Mouse (Mus musculus) MEL (cell line): Measurements from ENCODE around the gene Usp29. TPM values are rescaled to one million over a fixed set of nuclear protein-coding genes. Genes with fewer than 3 reads are reported as not detected.

Source experiments
- DNase-seq: peaks from one replicate; pipeline ENCODE4 v3.0.0; 2011; ENCODE audit warnings: low read depth, low spot score
- H3K27ac ChIP-seq: 2 replicates; pipeline ENCODE4 v1.5.1; 2012; ENCODE audit warnings: low read depth, mild to moderate bottlenecking, control low read depth, low read length, moderate library complexity; ENCODE audit not compliant: control insufficient read depth
- H3K27me3 ChIP-seq, 2 experiments: fragments of 150-350 bp in 1 of 2; sonication (generic) in 1 of 2; 2 replicates each; pipeline ENCODE4 v1.6.1; 2012; ENCODE audit warnings: low read length in 2 of 2, mild to moderate bottlenecking in 2 of 2, improper control_type of control experiment in 1 of 2, moderate library complexity in 1 of 2; ENCODE audit not compliant: insufficient read depth in 2 of 2, control insufficient read depth in 1 of 2
- H3K36me3 ChIP-seq, 2 experiments: 2 replicates each; pipeline ENCODE4 v1.6.1; 2012 to 2014; ENCODE audit warnings: low read length in 2 of 2, improper control_type of control experiment in 1 of 2, inconsistent platforms in 1 of 2, mild to moderate bottlenecking in 1 of 2; ENCODE audit not compliant: insufficient read depth in 2 of 2, control insufficient read depth in 1 of 2
- H3K4me1 ChIP-seq, 2 experiments: fragments of 150-350 bp in 1 of 2; sonication (generic) in 1 of 2; 2 replicates each; pipeline ENCODE4 v1.6.1; 2012; ENCODE audit warnings: low read length in 2 of 2, improper control_type of control experiment in 1 of 2, mild to moderate bottlenecking in 1 of 2; ENCODE audit not compliant: insufficient read depth in 2 of 2, control insufficient read depth in 1 of 2
- H3K4me3 ChIP-seq, 2 experiments: fragments of 150-350 bp in 1 of 2; sonication (generic) in 1 of 2; 2 replicates each; pipeline ENCODE4 v1.5.1; 2012; ENCODE audit warnings: low read depth in 2 of 2, low read length in 2 of 2, mild to moderate bottlenecking in 2 of 2, moderate library complexity in 2 of 2, control low read depth in 1 of 2, improper control_type of control experiment in 1 of 2; ENCODE audit not compliant: control insufficient read depth in 1 of 2, insufficient read depth in 1 of 2
- H3K79me2 ChIP-seq: 2 replicates; pipeline ENCODE4 v1.6.1; 2012; ENCODE audit warnings: mild to moderate bottlenecking, low read length, moderate library complexity; ENCODE audit not compliant: control insufficient read depth, poor library complexity, insufficient read depth
- H3K9ac ChIP-seq: 2 replicates; pipeline ENCODE4 v1.6.1; 2012; ENCODE audit warnings: low read depth, mild to moderate bottlenecking, control low read depth, low read length, moderate library complexity; ENCODE audit not compliant: control insufficient read depth, poor library complexity, severe bottlenecking
- H3K9me3 ChIP-seq: fragments of 150-350 bp; sonication (generic); replicated peaks from 2 replicates; pipeline ENCODE4 v1.6.1; 2012; ENCODE audit warnings: mild to moderate bottlenecking, low read length, improper control_type of control experiment, moderate library complexity; ENCODE audit not compliant: insufficient read depth
- BHLHE40 ChIP-seq: IDR thresholded peaks from 2 replicates; pipeline ENCODE4 v1.6.1; 2012; ENCODE audit warnings: low read depth, mild to moderate bottlenecking, inconsistent platforms, low read length, improper control_type of control experiment, borderline replicate concordance
- CHD1 ChIP-seq: IDR thresholded peaks from 2 replicates; pipeline ENCODE4 v1.6.1; 2012; ENCODE audit warnings: low read depth, mild to moderate bottlenecking, inconsistent platforms, low read length, improper control_type of control experiment
- CHD2 ChIP-seq: IDR thresholded peaks from 2 replicates; pipeline ENCODE4 v1.6.1; 2011; ENCODE audit warnings: low read length, improper control_type of control experiment
- EP300 ChIP-seq, 2 experiments: IDR thresholded peaks; 2 replicates each; pipeline ENCODE4 v1.6.1; 2011; ENCODE audit warnings: improper control_type of control experiment in 2 of 2, low read length in 2 of 2, low read depth in 1 of 2, mild to moderate bottlenecking in 1 of 2
- ETS1 ChIP-seq: IDR thresholded peaks from 2 replicates; pipeline ENCODE4 v1.6.1; 2012; ENCODE audit warnings: low read depth, mild to moderate bottlenecking, inconsistent platforms, low read length, improper control_type of control experiment, moderate library complexity
- GABPA ChIP-seq: IDR thresholded peaks from 2 replicates; pipeline ENCODE4 v1.6.1; 2012; ENCODE audit warnings: low read depth, mild to moderate bottlenecking, inconsistent platforms, low read length, improper control_type of control experiment, moderate library complexity
- JUND ChIP-seq: IDR thresholded peaks from 2 replicates; pipeline ENCODE4 v1.6.1; 2011; ENCODE audit warnings: low read depth, mild to moderate bottlenecking, improper control_type of control experiment, low read length
- KAT2A ChIP-seq: conservative IDR thresholded peaks from 2 replicates; pipeline ENCODE4 v1.6.1; 2012; ENCODE audit warnings: low read depth, low read length, improper control_type of control experiment, inconsistent platforms
- MAFK ChIP-seq: IDR thresholded peaks from 2 replicates; pipeline ENCODE4 v1.6.1; 2011; ENCODE audit warnings: low read depth, mild to moderate bottlenecking, low read length, improper control_type of control experiment, borderline replicate concordance
- MEF2A ChIP-seq: IDR thresholded peaks from 2 replicates; pipeline ENCODE4 v1.6.1; 2014; ENCODE audit warnings: low read depth, mild to moderate bottlenecking, inconsistent platforms, low read length, improper control_type of control experiment; ENCODE audit not compliant: poor library complexity, insufficient replicate concordance, severe bottlenecking; ENCODE audit errors: extremely low read depth
- MYB ChIP-seq: IDR thresholded peaks from 2 replicates; pipeline ENCODE4 v1.6.1; 2011; ENCODE audit warnings: mild to moderate bottlenecking, low read depth, low read length, improper control_type of control experiment
- POLR2AphosphoS2 ChIP-seq: IDR thresholded peaks from 2 replicates; pipeline ENCODE4 v1.6.1; 2011; ENCODE audit warnings: low read length, improper control_type of control experiment
- POLR2AphosphoS5 ChIP-seq: IDR thresholded peaks from 2 replicates; pipeline ENCODE4 v1.6.1; 2012; ENCODE audit warnings: low read depth, borderline replicate concordance, mild to moderate bottlenecking, inconsistent platforms, low read length, moderate library complexity, mixed read lengths
- RAD21 ChIP-seq: IDR thresholded peaks from 2 replicates; pipeline ENCODE4 v1.6.1; 2011; ENCODE audit warnings: mild to moderate bottlenecking, low read depth, low read length, improper control_type of control experiment
- RCOR1 ChIP-seq: IDR thresholded peaks from 2 replicates; pipeline ENCODE4 v1.6.1; 2012; ENCODE audit warnings: low read depth, mild to moderate bottlenecking, inconsistent platforms, low read length, improper control_type of control experiment
- SMC3 ChIP-seq: IDR thresholded peaks from 2 replicates; pipeline ENCODE4 v1.6.1; 2011; ENCODE audit warnings: low read depth, low read length, improper control_type of control experiment
- TCF12 ChIP-seq: IDR thresholded peaks from 2 replicates; pipeline ENCODE4 v1.6.1; 2014; ENCODE audit warnings: low read depth, mild to moderate bottlenecking, inconsistent platforms, low read length, improper control_type of control experiment, moderate library complexity
- UBTF ChIP-seq: IDR thresholded peaks from 2 replicates; pipeline ENCODE4 v1.6.1; 2012; ENCODE audit warnings: low read depth, mild to moderate bottlenecking, inconsistent platforms, low read length, improper control_type of control experiment, moderate library complexity, borderline replicate concordance; ENCODE audit not compliant: insufficient read depth
- USF1 ChIP-seq: IDR thresholded peaks from 2 replicates; pipeline ENCODE4 v1.6.1; 2014; ENCODE audit warnings: low read depth, mild to moderate bottlenecking, inconsistent platforms, low read length, improper control_type of control experiment, moderate library complexity
- USF2 ChIP-seq, 2 experiments: IDR thresholded peaks; 2 replicates each; pipeline ENCODE4 v1.6.1; 2011 to 2012; ENCODE audit warnings: improper control_type of control experiment in 2 of 2, low read length in 2 of 2, borderline replicate concordance in 1 of 2, inconsistent platforms in 1 of 2, low read depth in 1 of 2, mild to moderate bottlenecking in 1 of 2; ENCODE audit not compliant: insufficient read depth in 1 of 2
- ZC3H11A ChIP-seq: IDR thresholded peaks from 2 replicates; pipeline ENCODE4 v1.6.1; 2012; ENCODE audit warnings: low read depth, mild to moderate bottlenecking, inconsistent platforms, low read length, improper control_type of control experiment
- ZKSCAN1 ChIP-seq: IDR thresholded peaks from 2 replicates; pipeline ENCODE4 v1.6.1; 2012; ENCODE audit warnings: low read depth, mild to moderate bottlenecking, inconsistent platforms, low read length, improper control_type of control experiment, moderate library complexity
- ZMIZ1 ChIP-seq: IDR thresholded peaks from 2 replicates; pipeline ENCODE4 v1.6.1; 2012; ENCODE audit warnings: low read depth, mild to moderate bottlenecking, inconsistent platforms, low read length, improper control_type of control experiment, moderate library complexity
- ZNF384 ChIP-seq: IDR thresholded peaks from 2 replicates; pipeline ENCODE4 v1.6.1; 2012; ENCODE audit warnings: low read depth, mild to moderate bottlenecking, inconsistent platforms, low read length, improper control_type of control experiment
- polyA plus RNA-seq, 2 experiments: library from polyadenylated mRNA; stranded (reverse) in 1 of 2; unstranded in 1 of 2; fragments of >175 nt in 1 of 2; fragments of >200 nt in 1 of 2; gene quantifications; 2 replicates each; pipeline versions ENCODE4 v1.2.1 to v1.2.4; 2012; ENCODE audit warnings: low replicate concordance in 2 of 2, low read depth in 1 of 2; ENCODE audit not compliant: insufficient read length in 2 of 2, insufficient read depth in 1 of 2, missing spikeins in 1 of 2
- total RNA-seq: library from RNA; depleted of rRNA; stranded (reverse); fragments of 300-350 nt; gene quantifications from 2 replicates; pipeline ENCODE4 v1.2.3, GENCODE M21; 2012

Gene Usp29
- total and polyA plus RNA-seq, 3 experiments, result not detected

- Histone ChIP-seq H3K4me1 (no peaks in the 10 kb centered on the region), H3K9ac (no peak overlapping the region), H3K27ac (no peak overlapping the region), H3K4me3 (no peak overlapping the region), H3K9me3 (no peaks in the 10 kb centered on the region), H3K27me3 (no peaks in the 10 kb centered on the region), H3K79me2 (no peaks in the 10 kb centered on the region), H3K36me3 (no peaks in the 10 kb centered on the region)
- TF ChIP-seq MEF2A (no peak), POLR2AphosphoS5 (no peak), ZC3H11A (no peak), ZKSCAN1 (no peak), CHD2 (no peak), SMC3 (no peak), USF2 (IDR thresholded peaks at IDR 0.05; ENCODE audit: borderline replicate concordance in 1 of 2, insufficient read depth in 1 of 2, low read depth in 1 of 2, low read length in 2 of 2) (no peak), UBTF (no peak), KAT2A (no peak), CHD1 (no peak), RCOR1 (no peak)
- DNase-seq, result no peak
Observed at GRCm38 (mm10) chr7:6840860-6841259, 110.5 kb downstream of the Usp29 start.

DNA sequence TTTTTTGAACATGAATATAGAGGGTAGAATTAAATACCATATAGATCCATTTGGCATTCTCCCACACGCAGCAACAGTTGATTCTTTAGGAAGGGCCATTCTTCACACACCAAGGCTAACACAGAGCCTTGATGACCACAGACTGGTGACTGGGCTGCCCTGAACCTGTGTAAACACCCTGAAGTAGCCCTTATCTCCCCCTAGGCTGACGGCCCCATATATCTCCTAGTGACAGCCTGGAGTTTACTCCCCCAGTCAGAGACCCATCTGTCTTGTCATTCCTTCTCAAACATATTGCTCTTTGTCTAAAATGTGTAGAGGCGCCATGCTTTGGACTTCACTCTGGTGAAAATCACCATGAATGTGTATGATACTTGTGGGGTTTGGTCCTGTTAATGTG lies 119.1 kb downstream of the Usp29 start:
- H3K36me3 ChIP-seq, result no peaks in the 10 kb centered on the region
- no peaks in the 10 kb centered on the region for H3K27me3 ChIP-seq
- DNase-seq, result no peak
- no peaks in the 10 kb centered on the region for H3K9me3 ChIP-seq
- H3K4me3 ChIP-seq, result no peak overlapping the region
- TF ChIP-seq ZKSCAN1 (no peak), USF1 (no peak), JUND (no peak), EP300 (IDR thresholded peaks at IDR 0.05; ENCODE audit: low read depth in 1 of 2, low read length in 2 of 2) (no peak)
- H3K4me1 ChIP-seq, result no peaks in the 10 kb centered on the region
- no peaks in the 10 kb centered on the region for H3K79me2 ChIP-seq
- H3K27ac ChIP-seq, result no peak overlapping the region
- no peak overlapping the region for H3K9ac ChIP-seq

DNA sequence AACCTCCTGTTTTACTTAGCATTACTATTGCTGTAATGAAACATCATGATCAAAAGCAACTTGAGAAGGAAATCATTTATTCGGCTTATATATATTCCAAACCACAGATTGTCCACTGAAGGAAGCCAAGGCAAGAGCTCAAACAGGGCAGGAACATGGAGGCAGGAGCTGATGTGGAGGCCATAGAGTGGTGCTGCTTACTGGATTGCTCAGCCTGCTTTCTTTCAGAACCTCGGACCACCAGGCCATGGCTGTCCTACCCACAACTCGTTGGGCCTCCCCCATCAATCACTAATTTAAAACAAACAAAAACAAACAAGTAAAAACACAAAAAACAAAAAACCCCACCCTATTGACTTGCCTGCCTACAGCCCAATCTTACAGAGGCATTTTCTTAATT lies 119.9 kb downstream of the Usp29 start:
- no peaks in the 10 kb centered on the region for H3K79me2 ChIP-seq
- H3K4me3 ChIP-seq, result no peak overlapping the region
- TF ChIP-seq GABPA (no peak), ZNF384 (no peak), ZC3H11A (no peak), RAD21 (no peak), CHD1 (no peak), ETS1 (no peak), SMC3 (no peak), TCF12 (no peak), BHLHE40 (no peak), POLR2AphosphoS2 (no peak), MYB (no peak), MAFK (no peak), ZMIZ1 (no peak), MEF2A (no peak)
- no peaks in the 10 kb centered on the region for H3K36me3 ChIP-seq
- H3K4me1 ChIP-seq, result no peaks in the 10 kb centered on the region
- no peak for DNase-seq
- no peaks in the 10 kb centered on the region for H3K9me3 ChIP-seq
- H3K27ac ChIP-seq, result no peak overlapping the region
- H3K9ac ChIP-seq, result no peak overlapping the region
- H3K27me3 ChIP-seq, result no peaks in the 10 kb centered on the region
